Mouse (Mus musculus): ENCODE measurements around the gene Btbd9.
"Not testable (repeated sequence)": the region's sequence is repeated elsewhere in the genome, so short reads cannot be mapped to it uniquely, and the experiment has no call there.

Gene Btbd9

DNA sequence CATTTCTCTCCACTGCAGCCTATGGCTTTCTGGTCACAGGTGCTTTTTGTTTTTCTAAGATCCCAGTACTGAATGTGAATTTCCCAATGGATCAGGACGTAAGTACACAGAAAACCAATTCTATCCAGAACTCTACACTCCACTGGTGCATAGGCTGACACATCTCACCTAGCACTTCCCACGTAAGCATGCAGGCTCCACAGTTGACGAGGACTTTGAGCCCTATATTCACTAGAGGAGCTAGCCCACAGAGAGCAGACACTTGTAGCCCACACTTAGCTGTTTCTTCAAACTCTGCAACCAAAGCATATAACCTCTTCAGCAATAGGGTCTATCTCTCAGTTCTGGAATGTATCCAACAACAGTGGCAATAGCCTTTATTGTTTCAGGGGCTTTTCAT, 19.8 kb downstream of the Btbd9 start:
- no peak for DNase-seq

DNA sequence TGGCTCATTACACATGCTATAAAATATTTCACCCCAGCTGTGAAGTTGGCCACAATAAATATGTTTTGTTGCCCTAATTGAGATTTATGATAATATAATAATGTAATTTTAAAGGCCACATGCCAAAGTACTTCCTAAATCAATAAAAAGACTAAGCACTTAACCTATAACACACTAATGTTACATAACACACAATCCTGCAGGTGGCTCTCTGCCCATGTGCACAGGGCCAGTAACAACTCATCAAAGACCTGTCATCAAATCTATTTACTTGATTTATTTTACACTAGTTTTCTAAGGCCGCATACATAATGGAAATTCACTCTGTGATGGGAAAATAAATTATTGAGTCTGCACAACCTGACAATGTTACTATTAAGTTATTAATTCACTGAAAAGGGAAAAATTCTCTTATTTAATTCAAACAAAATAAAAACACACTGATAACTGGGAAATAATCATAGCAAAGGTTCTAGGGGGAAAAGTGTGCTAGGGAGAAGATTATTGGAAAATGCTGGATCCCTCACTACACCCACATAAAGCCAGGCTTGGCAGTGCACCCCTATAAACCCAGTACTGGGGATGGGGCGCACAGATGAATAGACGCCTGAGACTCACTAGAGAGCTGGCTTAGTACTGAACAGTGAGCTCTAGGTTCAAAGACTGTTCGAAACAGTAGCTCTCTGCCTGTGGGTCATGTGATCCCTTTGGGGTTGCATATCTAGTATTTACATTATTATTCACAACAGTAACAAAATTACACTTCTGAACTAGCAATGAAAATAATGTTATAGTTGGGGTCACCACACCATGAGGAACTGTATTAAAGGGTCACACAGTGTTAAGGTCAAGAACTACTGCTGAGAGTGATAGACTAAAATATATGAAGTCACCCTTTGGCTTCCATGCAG, 23.0 kb downstream of the Btbd9 start:
- no peak for DNase-seq

DNA sequence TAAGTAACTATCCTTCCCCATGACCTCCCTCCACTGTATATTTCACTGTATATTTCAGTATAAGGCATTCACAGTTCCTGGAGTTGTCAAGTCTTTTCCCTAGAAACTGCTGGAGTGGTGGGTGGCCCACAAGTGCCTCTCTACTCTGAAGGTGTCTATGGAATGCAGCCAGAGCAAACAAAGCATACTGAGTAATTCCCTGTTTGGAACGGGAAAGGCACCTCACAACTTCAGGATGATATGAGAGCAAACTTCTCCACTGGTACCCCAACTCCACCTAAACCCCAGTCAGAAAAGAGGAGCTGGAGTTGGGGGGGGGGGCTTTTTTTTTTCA, 25.5 kb downstream of the Btbd9 start:
- DNase-seq, result no peak

DNA sequence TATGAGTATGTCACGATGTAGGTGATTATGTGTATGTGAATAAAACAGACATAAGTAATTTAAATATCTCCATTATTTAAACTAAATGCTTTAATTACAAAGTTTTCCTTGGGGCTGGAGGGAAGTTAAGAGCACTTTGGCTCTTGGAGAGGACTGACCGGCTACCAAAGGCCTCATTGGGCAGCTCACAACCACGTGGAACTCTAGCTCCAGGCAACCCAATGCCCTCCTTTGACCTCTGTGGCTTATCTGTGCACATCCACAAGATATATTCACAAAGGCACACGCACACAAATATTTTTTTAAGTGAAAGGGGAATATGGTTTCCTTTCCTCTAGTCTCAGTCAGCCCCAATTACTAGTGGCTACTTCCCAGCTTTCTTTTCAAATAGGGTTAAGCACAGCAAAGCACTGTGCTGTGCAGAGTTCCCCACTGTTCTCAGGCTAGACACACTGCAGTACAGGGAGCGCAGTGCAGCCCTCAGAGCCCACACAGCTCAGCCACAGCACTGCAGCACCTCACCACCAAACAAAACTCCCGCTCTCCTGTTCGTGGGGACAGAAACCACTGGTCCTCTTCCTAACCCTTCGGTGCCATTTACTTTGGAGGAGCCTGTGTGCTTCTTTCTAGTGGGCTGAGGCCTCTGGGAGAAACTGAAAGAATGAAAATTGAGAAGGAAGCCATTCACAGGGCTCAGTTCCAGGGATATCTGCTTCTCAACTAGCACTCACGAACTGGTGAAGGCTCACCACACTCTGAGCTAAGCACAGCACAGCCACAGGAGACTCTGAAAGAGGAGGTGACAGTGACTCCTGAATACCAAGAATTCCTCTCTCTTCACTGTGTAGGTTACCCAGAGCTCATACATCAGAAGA, 26.2 kb downstream of the Btbd9 start:
- no peak for DNase-seq

DNA sequence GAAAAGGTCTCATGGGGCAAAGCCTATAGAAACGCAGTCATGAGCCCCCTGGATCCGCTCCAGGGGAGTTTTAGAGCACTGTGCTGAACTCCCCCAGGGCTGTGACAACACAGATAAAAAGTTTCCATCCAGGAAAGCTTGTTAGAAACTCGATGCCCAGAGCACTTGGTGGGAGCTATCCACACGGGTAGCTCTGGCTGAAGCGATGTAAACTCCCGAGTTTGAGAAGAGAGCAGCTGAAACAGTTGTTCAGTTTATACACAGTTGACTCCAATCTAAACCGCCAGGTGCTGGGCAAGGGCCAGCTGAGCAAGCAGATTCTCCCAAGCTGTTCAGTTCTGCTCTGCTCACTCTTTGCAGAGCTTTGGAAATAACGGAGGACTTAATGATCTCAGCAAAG, 37.2 kb downstream of the Btbd9 start:
- no peak for DNase-seq

DNA sequence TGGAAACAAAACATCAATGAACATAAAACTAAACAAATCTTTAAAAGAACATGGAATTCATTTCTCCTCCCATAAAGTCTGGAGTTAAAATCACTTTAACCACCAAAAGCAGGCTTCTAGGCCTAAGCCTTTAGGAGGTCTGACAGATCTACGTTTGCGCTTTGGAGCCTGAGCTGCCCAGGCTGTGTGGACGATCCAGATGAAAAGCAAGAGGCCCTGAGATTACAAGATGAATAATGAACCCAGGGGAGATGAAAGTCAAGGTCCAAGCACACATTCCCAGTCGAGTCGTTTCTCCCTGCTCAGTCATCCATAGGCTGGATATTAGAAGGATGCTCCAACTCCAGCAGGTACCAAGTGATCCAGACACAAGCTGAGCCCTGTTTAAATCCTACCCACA, 39.6 kb downstream of the Btbd9 start:
- DNase-seq, result no peak

DNA sequence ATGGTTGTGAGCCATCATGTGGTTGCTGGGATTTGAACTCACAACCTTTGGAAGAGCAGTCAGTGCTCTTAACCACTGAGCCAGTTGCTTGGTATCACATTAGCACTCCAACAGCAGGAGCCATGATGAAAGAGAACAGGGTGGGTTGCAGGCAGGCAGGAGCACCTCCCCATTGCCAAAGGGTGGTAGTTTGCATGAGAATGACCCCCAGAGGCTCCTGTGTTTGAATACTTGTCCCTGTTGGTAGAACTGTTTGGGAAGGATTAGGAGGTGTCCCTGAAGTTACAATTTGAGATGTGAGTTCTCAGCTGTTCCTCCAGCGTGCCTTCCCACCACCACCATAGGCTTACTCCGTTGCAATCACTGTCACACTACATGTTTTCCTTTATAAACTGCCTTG, 43.2 kb downstream of the Btbd9 start:
- DNase-seq, result no peak

DNA sequence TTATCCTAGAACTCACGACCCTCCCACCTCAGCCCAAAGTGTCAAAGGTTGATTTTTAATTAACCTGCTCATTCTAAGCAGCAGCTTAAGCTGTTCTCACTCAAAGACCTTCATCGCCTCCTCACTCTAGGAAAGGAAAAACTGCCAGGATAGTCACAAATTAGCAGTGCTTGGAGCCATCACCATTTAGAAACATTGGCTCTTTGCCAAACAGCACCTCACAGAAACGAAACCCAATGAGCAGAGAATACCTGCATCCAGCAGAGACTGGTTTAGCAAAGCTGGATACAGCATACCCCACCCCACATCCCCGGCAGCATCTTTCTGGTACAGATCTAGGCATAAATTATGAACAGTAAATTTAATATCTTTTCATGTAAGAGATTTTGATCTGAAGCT, 45.7 kb downstream of the Btbd9 start:
- no peak for DNase-seq

DNA sequence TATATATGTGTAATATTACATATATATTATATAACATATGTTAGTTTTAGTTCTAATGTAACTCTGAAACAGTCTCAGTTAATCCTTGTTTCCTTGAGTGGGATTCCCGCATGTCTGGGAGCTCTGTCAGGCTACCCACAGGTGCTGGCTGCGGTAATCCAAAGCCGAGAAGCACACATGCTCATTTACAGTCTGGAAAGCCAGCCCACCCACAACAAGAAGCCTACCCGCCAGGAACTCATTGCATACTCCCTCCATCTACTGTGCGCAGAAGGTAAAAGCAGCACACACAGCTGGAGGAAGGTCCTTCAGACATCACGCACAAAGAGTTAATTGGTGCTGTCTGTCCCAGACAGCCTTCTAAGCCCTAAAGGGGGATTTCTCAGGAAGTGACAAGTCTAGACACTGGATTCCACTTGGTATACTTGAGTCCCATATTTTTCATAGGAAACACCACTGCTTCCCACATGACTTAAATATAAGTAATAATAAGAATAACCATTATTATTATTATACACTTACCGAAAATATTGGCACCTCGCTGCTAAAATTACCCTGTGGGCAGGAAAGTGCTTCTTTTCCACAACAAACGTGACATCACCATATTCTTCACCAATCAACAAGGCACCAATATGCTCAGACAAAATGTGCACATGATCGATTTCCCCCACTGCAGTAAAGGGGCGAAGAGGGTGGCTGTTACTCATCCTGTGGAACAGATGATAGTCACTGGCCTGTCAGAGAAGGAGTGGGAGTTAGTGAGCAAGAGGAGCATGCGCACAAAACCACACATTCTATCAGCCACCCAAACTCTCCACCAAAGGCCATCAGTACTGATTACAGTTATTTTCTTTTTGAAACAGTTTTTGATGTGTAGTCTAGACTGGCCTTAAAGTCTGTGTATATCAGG, 46.4 kb downstream of the Btbd9 start:
- no peak for DNase-seq

DNA sequence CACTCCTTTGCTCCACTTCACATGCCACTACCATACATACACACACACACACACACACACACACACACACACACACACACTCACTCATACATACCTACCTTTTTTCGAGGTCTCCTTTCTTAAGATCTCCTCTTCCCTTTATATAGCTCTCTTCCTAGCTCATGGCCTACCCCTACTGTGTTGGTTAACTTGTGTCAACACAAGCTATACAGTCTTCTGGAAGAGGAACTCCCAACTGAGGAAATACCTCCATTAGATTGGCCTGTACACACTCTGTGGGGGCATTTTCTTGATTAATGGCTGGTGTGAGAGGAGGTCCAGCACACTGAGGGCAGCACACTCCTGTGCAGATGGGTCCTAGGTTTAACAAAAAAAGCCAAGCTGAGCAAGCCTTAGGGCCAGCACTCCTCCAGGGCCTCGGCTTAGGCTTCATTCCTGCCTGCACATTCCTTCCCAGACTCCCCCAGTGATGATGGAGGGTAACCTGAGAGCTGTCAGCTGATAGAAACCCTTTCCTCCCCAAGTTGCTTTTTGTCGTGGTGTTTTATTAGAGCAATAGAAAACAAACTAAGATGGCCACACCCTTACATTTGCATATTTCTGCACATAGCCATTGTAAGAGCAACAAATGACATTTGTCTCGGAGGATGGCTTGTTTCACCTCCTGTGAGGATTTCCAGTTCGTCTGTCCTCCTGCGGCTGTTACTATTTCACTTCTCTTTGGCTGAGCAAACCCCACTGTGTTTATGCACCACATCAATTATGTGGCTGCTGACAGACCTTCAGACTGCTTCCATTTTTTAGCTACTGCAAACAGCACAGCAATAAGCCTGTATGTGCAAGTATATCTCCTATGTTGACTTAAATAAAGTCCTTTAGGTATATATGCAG, 50.6 kb downstream of the Btbd9 start:
- DNase-seq, result no peak

DNA sequence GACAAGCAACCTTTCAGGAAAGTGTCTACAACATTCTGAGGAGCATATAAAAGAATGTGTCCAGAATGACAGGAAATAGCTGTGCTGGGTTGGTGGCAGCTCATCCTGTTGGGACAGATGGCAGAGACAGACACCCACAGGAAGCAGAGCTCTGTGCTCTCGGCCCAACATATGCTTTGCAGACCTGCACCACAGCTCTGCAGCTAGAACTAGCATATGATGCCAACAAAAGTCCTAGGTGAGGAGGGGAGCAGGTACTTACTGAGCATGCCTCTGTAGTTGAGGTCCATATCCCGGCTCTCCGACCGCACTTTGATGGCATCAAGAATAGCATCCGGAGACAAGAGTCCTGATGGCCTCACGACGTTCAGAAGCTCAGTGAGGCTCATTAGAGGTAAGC, 51.8 kb downstream of the Btbd9 start:
- DNase-seq, result peak; percentile 50

DNA sequence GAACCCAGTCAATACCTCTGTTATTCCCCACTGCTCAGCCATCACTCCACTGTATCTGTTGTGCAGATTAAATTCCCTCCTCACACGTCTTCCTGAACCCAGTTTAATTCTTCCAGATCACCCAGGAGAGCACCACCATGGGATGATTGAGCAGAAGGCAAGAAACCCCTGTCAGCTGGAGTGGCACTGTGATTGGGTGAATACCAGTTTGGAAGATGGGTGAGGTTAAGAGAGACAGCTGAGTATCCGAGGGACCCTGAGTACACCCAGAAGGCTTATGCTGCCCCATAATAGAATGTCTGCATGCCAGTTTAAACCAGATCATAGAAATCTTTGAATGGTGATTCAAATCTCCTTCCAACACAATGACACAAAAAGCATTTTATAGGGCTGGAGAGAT, 52.5 kb downstream of the Btbd9 start:
- no peak for DNase-seq

DNA sequence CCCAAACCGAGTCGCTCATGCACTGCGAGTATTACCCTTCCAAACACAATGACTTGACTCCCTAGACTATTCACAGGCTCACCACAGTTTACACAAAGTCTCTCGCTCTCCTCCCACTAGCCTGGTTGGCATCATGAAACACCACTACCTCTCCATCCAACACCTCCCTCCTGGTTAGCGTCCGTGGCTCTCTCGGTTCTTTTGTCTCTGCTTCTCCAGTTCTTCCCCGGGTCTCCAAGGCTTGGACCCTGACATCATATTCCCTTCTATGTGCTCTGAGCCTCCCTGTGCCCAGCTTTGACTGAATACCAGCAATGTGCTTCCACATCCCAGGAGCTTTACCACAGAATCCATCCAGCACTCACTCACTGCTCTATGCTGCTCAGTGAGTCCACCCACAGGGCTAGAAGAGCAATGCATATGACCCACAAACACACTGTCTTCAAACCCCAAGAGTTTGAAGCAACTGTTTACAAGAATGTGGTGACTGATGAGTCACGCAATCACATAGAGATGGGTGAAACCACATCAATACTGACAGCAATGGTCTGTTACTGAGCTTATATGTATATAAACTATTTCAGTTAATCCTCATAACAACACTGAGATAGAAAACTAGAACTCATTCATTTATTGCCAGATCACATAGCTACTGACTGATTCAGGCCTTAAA, 53.7 kb downstream of the Btbd9 start:
- no peak for DNase-seq

DNA sequence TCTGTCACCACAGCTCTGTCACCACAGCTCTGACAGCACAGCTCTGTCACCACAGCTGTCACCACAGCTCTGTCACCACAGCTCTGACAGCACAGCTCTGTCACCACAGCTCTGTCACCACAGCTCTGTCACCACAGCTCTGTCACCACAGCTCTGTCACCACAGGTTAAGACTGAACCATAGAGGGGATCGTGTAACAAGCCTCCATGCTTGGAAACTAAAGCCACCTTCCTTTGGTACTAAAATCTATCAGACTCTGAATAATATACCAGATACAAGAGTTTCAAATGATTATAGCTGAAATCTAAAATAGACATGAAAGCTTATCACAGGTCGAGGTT, 57.1 kb downstream of the Btbd9 start:
- not testable (repeated sequence) for DNase-seq

DNA sequence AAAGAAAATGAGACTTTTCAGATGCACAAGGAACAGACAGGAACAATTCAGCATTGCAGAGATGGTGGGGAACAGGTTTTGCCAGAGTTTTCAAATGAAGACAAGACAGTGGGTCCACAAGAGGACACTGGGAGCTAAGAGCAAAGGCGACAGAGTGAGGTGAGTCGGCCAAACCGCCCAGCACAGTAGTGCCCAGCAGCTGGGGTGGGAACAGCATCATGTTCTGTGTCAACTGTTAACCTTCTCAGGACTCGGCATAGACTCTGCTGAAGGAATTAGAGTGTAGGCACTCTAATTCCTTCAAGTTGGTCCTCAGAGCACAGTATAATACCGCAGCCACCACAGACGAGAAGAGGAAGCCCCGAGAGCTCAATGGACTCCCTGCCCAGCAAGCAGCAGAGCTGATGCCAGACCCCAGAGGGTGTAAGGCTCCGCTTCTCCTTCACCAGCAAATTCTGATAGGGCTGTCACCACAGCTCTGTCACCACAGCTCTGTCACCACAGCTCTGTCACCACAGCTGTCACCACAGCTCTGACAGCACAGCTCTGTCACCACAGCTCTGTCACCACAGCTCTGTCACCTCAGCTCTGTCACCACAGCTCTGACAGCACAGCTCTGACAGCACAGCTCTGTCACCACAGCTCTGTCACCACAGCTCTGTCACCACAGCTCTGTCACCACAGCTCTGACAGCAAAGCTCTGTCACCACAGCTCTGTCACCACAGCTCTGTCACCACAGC, 57.7 kb downstream of the Btbd9 start:
- no peak for DNase-seq

DNA sequence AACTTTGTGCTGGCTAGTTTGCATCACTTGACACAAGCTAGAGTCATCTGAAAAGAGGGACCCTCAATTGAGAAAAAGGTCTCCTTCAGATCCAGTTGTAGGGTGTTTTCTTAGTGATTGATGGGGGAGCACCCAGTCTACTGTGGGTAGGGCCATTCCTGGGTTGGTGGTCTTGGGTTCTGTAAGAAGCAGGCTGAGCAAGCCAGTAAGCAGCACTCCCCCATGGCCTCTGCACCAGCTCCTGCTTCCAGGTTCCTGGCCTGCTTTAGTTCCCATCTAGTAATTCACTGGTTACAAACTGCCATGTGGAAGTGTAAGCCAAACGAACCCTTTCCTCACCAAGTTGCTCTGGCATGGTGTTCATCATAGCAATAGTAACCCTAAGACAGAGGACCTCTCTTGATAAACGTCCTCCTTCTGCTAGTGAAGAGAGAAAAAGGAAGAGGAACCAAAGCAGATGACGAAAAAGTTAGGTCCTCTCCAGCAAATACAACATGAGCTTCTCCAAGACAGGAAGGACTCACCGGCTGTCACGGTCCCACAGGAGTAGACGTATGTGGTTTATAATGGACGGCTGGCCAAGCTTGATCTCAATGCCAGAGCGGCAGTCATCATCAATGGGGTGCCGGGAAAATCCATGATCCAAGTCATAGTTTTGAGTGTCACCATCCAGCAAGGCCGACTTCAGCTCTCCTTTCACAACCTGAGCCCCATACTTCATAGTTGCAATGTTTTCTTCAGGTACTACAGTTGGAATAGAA, 59.5 kb downstream of the Btbd9 start:
- DNase-seq, result no peak

DNA sequence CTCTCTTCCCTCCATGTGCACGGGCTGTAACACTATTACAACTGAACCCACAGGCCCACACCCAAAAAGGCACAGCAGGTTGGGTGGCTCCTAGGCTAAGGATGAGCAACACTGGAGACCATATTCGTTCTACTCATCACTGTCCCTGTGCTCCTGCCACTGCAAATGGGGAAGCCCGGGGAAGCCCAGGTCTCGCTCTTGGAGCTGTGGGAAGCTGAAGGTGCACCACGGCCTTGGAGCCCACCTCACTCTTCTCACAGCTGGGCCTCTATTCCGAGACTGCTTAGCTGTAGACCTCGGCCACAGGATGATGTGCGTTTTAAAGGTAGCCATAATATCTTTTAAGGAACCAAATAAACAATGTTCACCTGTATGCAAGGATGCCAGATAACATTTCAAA, 60.9 kb downstream of the Btbd9 start:
- DNase-seq, result no peak

DNA sequence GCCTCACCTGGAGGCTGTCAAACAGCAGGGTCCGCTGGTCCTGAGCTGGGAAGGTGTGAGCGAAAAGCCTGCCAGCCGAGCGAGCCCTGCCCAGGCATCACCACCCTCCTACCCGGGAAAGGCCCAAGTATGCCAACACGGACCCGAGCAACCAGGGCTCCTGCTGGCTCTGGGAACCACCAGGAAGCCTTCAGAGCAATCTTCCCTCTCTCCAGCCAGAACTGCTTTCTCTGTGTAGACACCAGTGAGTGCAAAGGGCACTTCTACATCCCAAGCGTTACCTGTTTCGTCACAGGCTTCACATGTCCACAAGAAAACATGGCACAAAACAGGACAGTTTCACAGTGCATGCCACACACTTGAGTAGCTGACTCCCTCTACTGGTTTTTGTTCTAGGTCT, 63.3 kb downstream of the Btbd9 start:
- DNase-seq, result no peak

DNA sequence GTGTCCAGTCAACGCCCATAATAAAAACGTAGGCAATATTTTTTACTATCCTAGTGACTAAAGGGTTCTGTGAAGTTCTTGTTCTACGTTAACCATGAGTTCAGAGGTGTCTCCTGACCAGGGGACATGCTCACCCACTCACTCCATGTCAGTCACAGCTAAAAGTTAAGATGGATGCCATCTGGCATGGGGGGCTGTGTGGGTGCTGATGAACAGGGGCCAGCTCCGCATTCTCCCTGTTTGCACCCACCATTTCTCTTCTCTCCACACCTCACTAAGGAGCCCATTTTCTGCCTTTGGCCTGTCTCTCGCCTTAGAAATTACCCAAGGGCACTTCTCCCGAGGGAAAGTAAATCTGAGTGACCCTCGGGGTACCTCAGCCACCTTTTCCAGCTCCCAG, 63.8 kb downstream of the Btbd9 start:
- no peak for DNase-seq

DNA sequence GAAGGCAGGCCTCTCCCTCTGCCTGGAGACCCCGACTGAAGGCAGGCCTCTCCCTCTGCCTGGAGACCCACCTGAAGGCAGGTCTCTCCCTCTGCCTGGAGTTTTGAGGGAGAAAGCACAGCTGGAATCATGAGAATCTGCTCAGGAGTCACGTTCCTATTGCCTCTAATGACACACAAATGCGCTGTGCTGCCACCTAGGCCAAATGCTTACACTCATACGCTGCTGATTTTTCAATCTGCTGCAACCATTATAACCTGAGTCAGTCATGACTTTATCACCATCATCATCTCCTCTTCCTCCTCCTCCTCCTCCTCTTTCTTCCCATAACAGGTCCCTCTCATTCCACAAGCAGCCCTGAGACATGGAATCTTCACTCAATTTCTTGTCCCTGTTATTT, 64.3 kb downstream of the Btbd9 start:
- DNase-seq, result no peak

Measured in thymus, postnatal 4 days (tissue).